Mouse (Mus musculus): ENCODE results near the gene Poc1b. TPM values are rescaled to one million over a fixed set of nuclear protein-coding genes. Genes with fewer than 3 reads are reported as not detected.

Poc1b gene
- polyA plus RNA-seq, 1 experiment from 2014 or later, result 35.0 TPM

- DNase-seq (ENCODE audit: extremely low spot score, low spot score), result no peak
- WGBS, result 87% methylated on average over 20 of the region's 20 CpGs
- no peak overlapping the region for H3K27ac ChIP-seq
Observed at GRCm38 (mm10) chr10:99246797-99247508, 140.1 kb downstream of the Poc1b start.

More at GRCm38 (mm10) chr10:99246797-99247508, 140.1 kb downstream of the Poc1b start:
- Histone ChIP-seq H3K36me3 (replicated peaks) (no peaks in the 10 kb centered on the region), H3K9me3 (no peaks in the 10 kb centered on the region), H3K4me3 (no peak overlapping the region), H3K4me1 (peaks cover 31% of the 10 kb centered on the region), H3K27me3 (ENCODE audit: poor library complexity, severe bottlenecking) (no peaks in the 10 kb centered on the region)

Other genes with a start within 250 kb of the Poc1b start
- 89.8 and 90.5 TPM in 2 replicates for gene Atp2b1, start 192.6 kb upstream of the Poc1b start, polyA plus RNA-seq (2016; fragmentation: Nextera tagmentation; extraction: Ambion mirVana)
- gene Galnt4, start 1.1 kb downstream of the Poc1b start, polyA plus RNA-seq (2016; fragmentation: Nextera tagmentation; extraction: Ambion mirVana), result 5.0 and 5.3 TPM in 2 replicates
- gene Phxr2, start 19.3 kb downstream of the Poc1b start, polyA plus RNA-seq (2016; fragmentation: Nextera tagmentation; extraction: Ambion mirVana), result 0.14 TPM in 1 of 2 replicates, not detected in the other
- gene Dusp6, start 156.2 kb downstream of the Poc1b start, polyA plus RNA-seq (2016; fragmentation: Nextera tagmentation; extraction: Ambion mirVana), result 97.6 and 116 TPM in 2 replicates